Mouse (Mus musculus) limb, embryonic 11.5 days (tissue): ENCODE results near the gene Med27. TPM values are rescaled to one million over a fixed set of nuclear protein-coding genes. Genes with fewer than 3 reads are reported as not detected.

ENCODE experiments used
- ATAC-seq: fragments of 200-750 bp; cut with Nextera tagmentation; 2 replicates; pipeline ENCODE4 v1.8.0; 2017; ENCODE audit warnings: low read depth; ENCODE audit not compliant: insufficient number of reproducible peaks, low FRiP score, low TSS enrichment
- DNase-seq: peaks from one replicate; pipeline ENCODE4 v3.0.0-alpha.2; 2015; ENCODE audit warnings: low spot score
- H3K27ac ChIP-seq: fragments of 300-500 bp; sonication (generic); replicated peaks from 2 replicates; pipeline ENCODE4 v1.5.1; 2014; ENCODE audit warnings: low read depth, mild to moderate bottlenecking, low read length
- H3K27me3 ChIP-seq: fragments of 300-500 bp; sonication (generic); 2 replicates; pipeline ENCODE4 v1.6.1; 2014; ENCODE audit warnings: mild to moderate bottlenecking, low read length, mixed read lengths; ENCODE audit not compliant: control insufficient read depth, insufficient read depth
- H3K36me3 ChIP-seq: fragments of 300-500 bp; sonication (generic); 2 replicates; pipeline ENCODE4 v1.6.1; 2014; ENCODE audit warnings: mild to moderate bottlenecking, low read length, moderate library complexity, mixed read lengths; ENCODE audit not compliant: control insufficient read depth, insufficient read depth
- H3K4me1 ChIP-seq: fragments of 300-500 bp; sonication (generic); 2 replicates; pipeline ENCODE4 v1.6.1; 2014; ENCODE audit warnings: low read length, mixed read lengths; ENCODE audit not compliant: control insufficient read depth, insufficient read depth
- H3K4me2 ChIP-seq: fragments of 300-500 bp; sonication (generic); 2 replicates; pipeline ENCODE4 v1.6.1; 2014; ENCODE audit warnings: low read depth, mild to moderate bottlenecking, moderate library complexity; ENCODE audit not compliant: severe bottlenecking
- H3K4me3 ChIP-seq: fragments of 300-500 bp; sonication (generic); 2 replicates; pipeline ENCODE4 v1.5.1; 2014; ENCODE audit warnings: low read depth, low read length
- H3K9ac ChIP-seq: fragments of 300-500 bp; sonication (generic); 2 replicates; pipeline ENCODE4 v1.6.1; 2014; ENCODE audit warnings: mild to moderate bottlenecking, low read length
- H3K9me3 ChIP-seq: fragments of 300-500 bp; sonication (generic); 2 replicates; pipeline ENCODE4 v1.6.1; 2016; ENCODE audit warnings: low read length; ENCODE audit not compliant: control insufficient read depth
- WGBS: fragments of 180-500 bp; shearing (Covaris S2); extraction: QIAGEN DNeasy Blood & Tissue Kit; methylation state at CpG from one replicate; pipeline ENCODE4 v1.1.7; 2014; 5-methylcytosine and 5-hydroxymethylcytosine counted together
- polyA plus RNA-seq: library from polyadenylated mRNA; unstranded; fragments of >200 nt; fragmentation: Nextera tagmentation; extraction: Ambion mirVana; gene quantifications from 2 replicates; pipeline ENCODE4 v1.2.1, GENCODE M21; 2014

Gene Med27
- 56.3 and 57.3 TPM in 2 replicates for polyA plus RNA-seq

DNA sequence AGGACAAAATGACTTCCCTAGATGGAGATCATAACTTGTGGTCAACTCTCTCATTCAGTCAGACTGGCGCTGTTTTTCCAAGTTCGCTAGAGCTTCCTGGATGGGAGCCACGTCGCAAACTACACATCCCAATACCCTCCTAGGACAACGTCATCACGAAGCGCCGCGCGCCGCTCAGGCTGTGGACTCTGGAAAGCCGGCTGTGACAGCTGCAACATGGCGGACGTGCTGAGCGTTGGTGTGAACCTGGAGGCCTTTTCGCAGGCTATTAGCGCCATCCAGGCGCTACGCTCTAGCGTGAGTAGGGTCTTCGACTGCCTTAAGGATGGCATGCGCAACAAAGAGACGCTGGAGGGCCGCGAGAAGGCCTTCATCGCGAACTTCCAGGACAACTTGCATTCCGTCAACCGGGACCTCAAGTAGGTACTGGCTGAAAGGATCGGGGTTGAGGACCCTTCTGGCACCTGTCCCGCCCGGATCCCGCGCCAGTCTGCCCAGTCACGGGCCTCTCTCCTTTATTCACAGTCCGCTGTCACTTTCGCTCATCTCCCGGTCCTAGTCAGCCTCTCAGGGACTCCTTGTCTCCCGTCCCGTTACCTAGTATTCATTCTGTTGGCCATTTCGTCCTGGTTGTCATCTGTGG lies at the start of gene Med27:
Gene Med27, plus strand, starts transcription at position 191 of the 643 bp plus-strand sequence.
- WGBS, result 2% methylated on average over 41 of the region's 41 CpGs
- Histone ChIP-seq H3K4me3 (peak within 1 kb of the TSS; percentile 86), H3K36me3 (peaks cover 2% of the 10 kb centered on the region; the same call in 1 of the 2 replicates), H3K27me3 (no peaks in the 10 kb centered on the region), H3K4me1 (no peaks in the 10 kb centered on the region), H3K9me3 (no peaks in the 10 kb centered on the region), H3K27ac (no peak within 1 kb of the TSS), H3K9ac (peak within 1 kb of the TSS; percentile 66), H3K4me2 (peak within 1 kb of the TSS; percentile 89)
- peak; percentile 98 for DNase-seq
- peak; percentile 76; the same call in 1 of the 2 replicates for ATAC-seq

DNA sequence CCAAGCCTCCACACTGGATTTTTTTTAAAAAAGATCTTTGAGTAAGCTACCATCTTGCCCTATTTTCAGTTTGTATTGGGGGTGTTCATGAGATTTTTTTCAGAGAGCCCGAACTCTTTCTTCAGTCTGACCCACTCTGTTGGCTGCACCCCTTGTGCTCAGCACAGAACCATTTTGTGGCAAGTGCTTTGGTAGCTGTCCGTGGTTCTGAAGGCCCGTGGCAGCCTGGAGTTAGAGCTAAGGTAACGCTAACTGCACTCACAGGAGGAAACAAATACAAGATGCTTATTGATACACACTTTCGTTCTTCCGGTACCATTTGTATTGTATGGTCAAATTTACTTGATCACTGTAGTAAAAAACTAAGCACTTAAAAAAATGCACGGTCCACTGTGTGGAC lies 36.7 kb upstream of the Med27 start:
- no peak overlapping the region for H3K4me3 ChIP-seq
- H3K36me3 ChIP-seq, result no peaks in the 10 kb centered on the region
- WGBS, result 43% methylated on average over 7 of the region's 7 CpGs
- H3K27ac ChIP-seq, result no peak overlapping the region
- no peaks in the 10 kb centered on the region for H3K27me3 ChIP-seq
- H3K4me2 ChIP-seq, result no peak overlapping the region
- no peak for ATAC-seq
- peak; percentile 83 for DNase-seq
- no peak overlapping the region for H3K9ac ChIP-seq
- no peaks in the 10 kb centered on the region for H3K9me3 ChIP-seq
- H3K4me1 ChIP-seq, result no peaks in the 10 kb centered on the region

DNA sequence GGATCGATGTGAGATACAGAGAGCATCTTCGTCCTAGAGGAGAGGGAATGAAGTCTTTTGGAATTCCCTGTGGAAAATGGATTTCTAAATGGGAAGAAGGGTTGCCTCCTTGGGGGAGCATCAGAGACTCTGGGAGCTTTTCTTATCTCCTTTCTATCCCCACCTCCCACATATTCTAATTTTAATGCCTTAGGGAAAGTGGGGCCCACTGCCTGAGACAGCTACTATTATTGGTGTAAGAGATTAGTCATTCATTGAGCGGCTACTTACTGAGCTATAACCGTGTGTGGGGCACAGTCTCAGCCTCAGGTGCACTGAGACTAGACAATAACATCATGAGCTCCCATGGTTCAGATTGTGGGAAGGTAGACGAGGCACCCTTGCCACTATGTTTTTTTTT lies 34.6 kb upstream of the Med27 start:
- Histone ChIP-seq H3K4me1 (no peaks in the 10 kb centered on the region), H3K9ac (no peak overlapping the region), H3K36me3 (no peaks in the 10 kb centered on the region), H3K27ac (no peak overlapping the region), H3K4me3 (no peak overlapping the region), H3K9me3 (no peaks in the 10 kb centered on the region), H3K4me2 (no peak overlapping the region), H3K27me3 (no peaks in the 10 kb centered on the region)
- no peak for DNase-seq
- no peak for ATAC-seq
- 88% methylated on average over 5 of the region's 5 CpGs for WGBS

- ATAC-seq, result no peak
- Histone ChIP-seq H3K27ac (no peak overlapping the region), H3K9me3 (no peaks in the 10 kb centered on the region), H3K4me2 (no peak overlapping the region), H3K9ac (no peak overlapping the region), H3K4me3 (no peak overlapping the region), H3K36me3 (no peaks in the 10 kb centered on the region), H3K27me3 (no peaks in the 10 kb centered on the region), H3K4me1 (no peaks in the 10 kb centered on the region)
- WGBS, result 76% methylated on average over 4 of the region's 4 CpGs
- DNase-seq, result no peak
Measured at GRCm38 (mm10) chr2:29317906-29318470, 28.6 kb upstream of the Med27 start.

GRCm38 (mm10) chr2:29318596-29318995 lies 28.0 kb upstream of the Med27 start:
- no peak overlapping the region for H3K4me3 ChIP-seq
- ATAC-seq (no peak), DNase-seq (no peak)
- no peak overlapping the region for H3K4me2 ChIP-seq
- H3K27ac ChIP-seq, result no peak overlapping the region
- H3K27me3 ChIP-seq, result no peaks in the 10 kb centered on the region
- H3K4me1 ChIP-seq, result no peaks in the 10 kb centered on the region
- no peaks in the 10 kb centered on the region for H3K36me3 ChIP-seq
- H3K9me3 ChIP-seq, result no peaks in the 10 kb centered on the region
- 86% methylated on average over 3 of the region's 3 CpGs for WGBS
- no peak overlapping the region for H3K9ac ChIP-seq

DNA sequence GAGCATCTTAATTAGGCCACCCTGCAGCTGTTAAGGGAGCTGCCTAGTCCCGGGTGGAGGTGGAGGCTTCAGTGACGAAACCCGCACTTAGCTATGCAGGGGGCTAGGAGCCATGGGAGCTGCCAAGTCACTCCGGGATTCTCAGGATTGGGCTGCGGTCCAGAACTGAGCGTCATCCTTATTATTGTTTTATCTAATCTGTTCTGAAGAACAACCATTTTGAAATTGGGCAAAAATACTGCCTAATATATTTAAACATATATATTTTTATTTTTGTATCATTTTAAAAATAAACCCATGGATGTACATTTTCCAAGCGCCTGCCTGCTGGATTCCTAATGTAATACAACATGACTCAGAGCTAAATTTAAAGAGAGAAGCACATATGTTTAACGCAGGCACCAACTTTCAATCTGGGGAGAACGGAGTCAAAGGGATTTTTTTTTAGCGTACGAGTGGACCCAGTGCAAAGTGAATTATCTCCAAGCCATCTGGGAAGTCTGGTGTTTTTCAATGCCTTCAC lies 26.3 kb upstream of the Med27 start:
- no peaks in the 10 kb centered on the region for H3K36me3 ChIP-seq
- H3K27ac ChIP-seq, result no peak overlapping the region
- H3K9ac ChIP-seq, result no peak overlapping the region
- no peak for ATAC-seq
- H3K27me3 ChIP-seq, result no peaks in the 10 kb centered on the region
- H3K4me2 ChIP-seq, result no peak overlapping the region
- no peaks in the 10 kb centered on the region for H3K9me3 ChIP-seq
- H3K4me3 ChIP-seq, result no peak overlapping the region
- WGBS, result 71% methylated on average over 11 of the region's 11 CpGs
- H3K4me1 ChIP-seq, result no peaks in the 10 kb centered on the region
- DNase-seq, result no peak

DNA sequence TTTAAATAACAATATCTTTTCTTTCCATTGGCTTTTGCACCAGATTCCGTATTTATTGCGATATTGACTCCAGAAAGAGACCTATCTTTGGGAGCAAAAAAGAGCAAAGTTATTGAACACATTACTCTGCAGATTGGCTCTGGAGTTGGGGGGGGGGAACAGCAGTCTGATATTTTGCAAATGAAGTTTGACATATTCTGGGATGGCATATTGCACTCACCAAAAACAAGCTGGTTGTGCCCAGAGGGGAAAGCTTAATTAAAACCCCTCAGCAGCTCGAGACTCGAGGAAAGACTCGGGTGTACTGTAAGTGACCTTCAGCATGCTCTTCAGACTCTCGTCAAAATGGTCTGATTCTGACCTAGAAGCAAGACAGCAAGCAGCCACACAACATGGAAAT lies 25.8 kb upstream of the Med27 start:
- H3K4me3 ChIP-seq, result no peak overlapping the region
- no peak overlapping the region for H3K9ac ChIP-seq
- H3K4me2 ChIP-seq, result no peak overlapping the region
- H3K27me3 ChIP-seq, result no peaks in the 10 kb centered on the region
- no peaks in the 10 kb centered on the region for H3K9me3 ChIP-seq
- no peak for DNase-seq
- no peaks in the 10 kb centered on the region for H3K36me3 ChIP-seq
- WGBS, result 77% methylated on average over 6 of the region's 6 CpGs
- no peaks in the 10 kb centered on the region for H3K4me1 ChIP-seq
- H3K27ac ChIP-seq, result no peak overlapping the region
- no peak for ATAC-seq

GRCm38 (mm10) chr2:29324456-29324855 lies 22.2 kb upstream of the Med27 start:
- Histone ChIP-seq H3K9me3 (no peaks in the 10 kb centered on the region), H3K27me3 (no peaks in the 10 kb centered on the region), H3K4me1 (no peaks in the 10 kb centered on the region), H3K4me3 (no peak overlapping the region), H3K27ac (no peak overlapping the region), H3K9ac (no peak overlapping the region), H3K36me3 (no peaks in the 10 kb centered on the region), H3K4me2 (no peak overlapping the region)
- ATAC-seq (no peak), DNase-seq (no peak)
- 88% methylated on average over 2 of the region's 2 CpGs for WGBS
